Mouse (Mus musculus) heart, embryonic 14.5 days (tissue): ENCODE results near the gene Agap1. TPM values are rescaled to one million over a fixed set of nuclear protein-coding genes. Genes with fewer than 3 reads are reported as not detected.

Experiments used
- ATAC-seq: fragments of 200-750 bp; cut with Nextera tagmentation; 2 replicates; pipeline ENCODE4 v1.8.0; 2017; ENCODE audit warnings: low read depth, moderate TSS enrichment; ENCODE audit not compliant: insufficient number of reproducible peaks, insufficient read depth, low FRiP score
- H3K27ac ChIP-seq, 2 experiments: fragments of 200-500 bp in 1 of 2; fragments of 300-500 bp in 1 of 2; sonication (generic) in 1 of 2; replicated peaks in 1 of 2; 2 replicates each; pipeline ENCODE4 v1.5.1; 2012 to 2014; ENCODE audit warnings: low read depth in 2 of 2, low read length in 2 of 2, control low read depth in 1 of 2, mild to moderate bottlenecking in 1 of 2, mixed read lengths in 1 of 2; ENCODE audit not compliant: control insufficient read depth in 1 of 2, insufficient read depth in 1 of 2
- H3K27me3 ChIP-seq: fragments of 300-500 bp; sonication (generic); 2 replicates; pipeline ENCODE4 v1.6.1; 2014; ENCODE audit warnings: mild to moderate bottlenecking, low read length, control low read depth; ENCODE audit not compliant: control insufficient read depth, insufficient read depth
- H3K36me3 ChIP-seq: fragments of 300-500 bp; sonication (generic); 2 replicates; pipeline ENCODE4 v1.6.1; 2014; ENCODE audit warnings: mild to moderate bottlenecking, control low read depth, low read length, mixed read lengths; ENCODE audit not compliant: control insufficient read depth, insufficient read depth
- H3K4me1 ChIP-seq, 2 experiments: fragments of 200-500 bp in 1 of 2; fragments of 300-500 bp in 1 of 2; sonication (generic) in 1 of 2; 2 replicates each; pipeline ENCODE4 v1.6.1; 2012 to 2014; ENCODE audit warnings: low read length in 2 of 2, control low read depth in 1 of 2, mixed read lengths in 1 of 2; ENCODE audit not compliant: control insufficient read depth in 2 of 2, insufficient read depth in 2 of 2
- H3K4me2 ChIP-seq: fragments of 300-500 bp; sonication (generic); 2 replicates; pipeline ENCODE4 v1.6.1; 2014; ENCODE audit warnings: mild to moderate bottlenecking, low read length
- H3K4me3 ChIP-seq, 2 experiments: fragments of 200-500 bp in 1 of 2; fragments of 300-500 bp in 1 of 2; sonication (generic) in 1 of 2; 2 replicates each; pipeline ENCODE4 v1.5.1; 2012 to 2014; ENCODE audit warnings: low read length in 2 of 2, mild to moderate bottlenecking in 2 of 2, control low read depth in 1 of 2, low read depth in 1 of 2, moderate library complexity in 1 of 2; ENCODE audit not compliant: control insufficient read depth in 1 of 2, insufficient read depth in 1 of 2
- H3K9ac ChIP-seq: fragments of 300-500 bp; sonication (generic); 2 replicates; pipeline ENCODE4 v1.6.1; 2014; ENCODE audit warnings: mild to moderate bottlenecking, low read length
- H3K9me3 ChIP-seq: fragments of 300-500 bp; sonication (generic); 2 replicates; pipeline ENCODE4 v1.6.1; 2016; ENCODE audit warnings: low read length, control low read depth; ENCODE audit not compliant: control insufficient read depth
- WGBS: fragments of 180-500 bp; shearing (Covaris S2); extraction: QIAGEN DNeasy Blood & Tissue Kit; methylation state at CpG from one replicate; pipeline ENCODE4 v1.1.7; 2014; 5-methylcytosine and 5-hydroxymethylcytosine counted together
- polyA plus RNA-seq: library from polyadenylated mRNA; unstranded; fragments of >200 nt; fragmentation: Nextera tagmentation; extraction: Ambion mirVana; gene quantifications from 2 replicates; pipeline ENCODE4 v1.2.1, GENCODE M21; 2014

The Agap1 gene
- polyA plus RNA-seq, 1 experiment from 2014 or later = 17.0 TPM

DNA sequence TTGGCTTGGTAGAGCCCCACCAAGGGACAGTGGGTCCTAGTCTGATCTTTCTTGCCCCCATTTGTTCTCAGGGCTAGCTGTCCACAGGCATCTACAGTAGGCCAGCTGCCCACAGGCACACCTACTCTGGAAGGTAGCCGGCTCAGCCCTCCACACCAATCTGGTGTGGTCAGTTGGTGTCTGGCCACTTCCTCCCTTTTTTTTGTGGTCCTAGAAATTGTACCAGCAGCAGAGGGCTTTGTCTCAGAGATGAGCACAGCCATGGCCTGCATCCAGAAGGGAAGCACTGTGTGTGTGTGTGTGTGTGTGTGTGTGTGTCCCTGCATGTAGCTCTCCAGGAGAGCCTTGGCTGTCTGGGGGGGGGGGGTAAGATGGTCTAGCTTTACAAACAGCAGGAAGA lies 103.5 kb downstream of the Agap1 start:
- Histone ChIP-seq H3K9ac (no peak overlapping the region), H3K27ac (no peak overlapping the region), H3K27me3 (no peaks in the 10 kb centered on the region), H3K36me3 (no peaks in the 10 kb centered on the region), H3K9me3 (no peaks in the 10 kb centered on the region), H3K4me2 (no peak overlapping the region), H3K4me3 (no peak overlapping the region), H3K4me1 (peaks cover 15 to 24% of the 10 kb centered on the region in 2 experiments)
- ATAC-seq = no peak
- WGBS = 67% methylated on average over 1 of the region's 1 CpGs

DNA sequence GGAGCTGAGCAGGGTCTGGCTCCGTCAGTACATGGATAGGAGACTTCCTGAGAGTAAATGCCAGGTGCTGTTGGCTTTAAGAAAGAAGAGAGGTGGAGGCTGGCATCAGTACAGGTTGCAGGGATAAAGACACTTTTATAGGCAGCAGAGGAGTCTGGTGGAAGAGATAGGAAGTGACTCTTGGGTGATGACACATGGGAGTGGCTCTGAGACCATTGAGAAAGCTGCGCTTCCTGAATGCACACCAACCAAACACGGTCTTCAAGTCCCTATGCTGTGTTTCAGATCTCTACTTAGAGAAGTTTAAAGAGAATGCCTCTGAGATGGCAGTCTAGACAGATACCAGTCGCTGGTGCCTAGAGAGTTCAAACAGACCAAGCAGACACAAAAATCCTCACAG lies 108.8 kb downstream of the Agap1 start:
- ATAC-seq = no peak
- peaks cover 32 to 45% of the 10 kb centered on the region in 2 experiments for H3K4me1 ChIP-seq
- H3K4me2 ChIP-seq = no peak overlapping the region
- no peaks in the 10 kb centered on the region for H3K9me3 ChIP-seq
- no peak overlapping the region for H3K27ac ChIP-seq
- H3K36me3 ChIP-seq = no peaks in the 10 kb centered on the region
- H3K9ac ChIP-seq = no peak overlapping the region
- 46% methylated on average over 4 of the region's 4 CpGs for WGBS
- H3K27me3 ChIP-seq = no peaks in the 10 kb centered on the region
- no peak overlapping the region for H3K4me3 ChIP-seq

DNA sequence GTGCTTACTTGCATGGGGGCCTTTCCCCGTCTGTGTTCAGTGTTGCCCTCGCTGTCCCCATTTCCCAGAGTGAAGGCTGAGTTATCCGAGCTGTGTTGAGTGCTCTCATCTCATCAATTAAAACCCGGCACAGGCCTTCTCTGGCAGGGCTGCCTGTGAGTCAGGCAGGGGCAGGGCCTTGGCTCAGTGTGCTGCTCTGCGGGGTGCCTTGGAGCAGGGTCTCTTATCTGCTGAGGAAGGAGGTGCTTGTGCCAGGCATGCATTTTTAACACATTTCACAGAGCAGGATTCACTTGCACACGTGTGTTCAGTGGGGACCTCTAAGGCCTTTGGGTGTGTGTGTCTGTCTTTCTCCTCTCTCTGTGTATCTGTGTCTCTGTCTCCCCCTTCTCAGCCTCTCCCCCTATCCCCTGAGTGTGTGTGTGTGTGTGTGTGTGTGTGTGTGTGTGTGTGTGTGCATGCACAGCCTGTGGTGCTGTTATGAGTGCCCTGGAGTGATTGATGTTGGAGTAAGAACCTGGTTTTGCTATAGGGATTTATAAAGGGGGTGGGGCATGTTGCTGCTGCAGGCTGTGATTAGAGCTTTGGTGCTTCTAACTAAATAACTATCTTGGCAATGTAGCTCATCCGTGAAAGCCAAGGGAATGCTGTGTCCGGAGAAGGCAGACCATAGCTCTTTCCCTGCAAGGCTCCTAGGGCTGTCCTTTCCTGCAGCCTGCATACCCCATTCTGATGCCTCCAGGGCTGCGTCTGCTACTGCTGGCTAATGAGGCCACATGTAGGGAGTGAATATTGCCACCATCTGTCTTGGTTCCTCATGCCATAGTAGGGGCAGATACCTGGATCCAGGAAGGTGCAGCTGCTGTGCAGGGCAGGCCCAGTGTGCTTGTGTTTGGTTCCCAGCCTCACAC lies 112.2 kb downstream of the Agap1 start:
- Histone ChIP-seq H3K27ac (peak overlapping the region in 1 of 2 experiments; percentile 47; a peak in 1 of 4 replicates), H3K4me1 (peaks cover 48 to 61% of the 10 kb centered on the region in 2 experiments), H3K4me2 (no peak overlapping the region), H3K9ac (no peak overlapping the region; the same call in 1 of the 2 replicates), H3K36me3 (no peaks in the 10 kb centered on the region), H3K4me3 (no peak overlapping the region), H3K9me3 (no peaks in the 10 kb centered on the region), H3K27me3 (no peaks in the 10 kb centered on the region)
- no peak; the same call in 1 of the 2 replicates for ATAC-seq
- WGBS = 26% methylated on average over 9 of the region's 9 CpGs

DNA sequence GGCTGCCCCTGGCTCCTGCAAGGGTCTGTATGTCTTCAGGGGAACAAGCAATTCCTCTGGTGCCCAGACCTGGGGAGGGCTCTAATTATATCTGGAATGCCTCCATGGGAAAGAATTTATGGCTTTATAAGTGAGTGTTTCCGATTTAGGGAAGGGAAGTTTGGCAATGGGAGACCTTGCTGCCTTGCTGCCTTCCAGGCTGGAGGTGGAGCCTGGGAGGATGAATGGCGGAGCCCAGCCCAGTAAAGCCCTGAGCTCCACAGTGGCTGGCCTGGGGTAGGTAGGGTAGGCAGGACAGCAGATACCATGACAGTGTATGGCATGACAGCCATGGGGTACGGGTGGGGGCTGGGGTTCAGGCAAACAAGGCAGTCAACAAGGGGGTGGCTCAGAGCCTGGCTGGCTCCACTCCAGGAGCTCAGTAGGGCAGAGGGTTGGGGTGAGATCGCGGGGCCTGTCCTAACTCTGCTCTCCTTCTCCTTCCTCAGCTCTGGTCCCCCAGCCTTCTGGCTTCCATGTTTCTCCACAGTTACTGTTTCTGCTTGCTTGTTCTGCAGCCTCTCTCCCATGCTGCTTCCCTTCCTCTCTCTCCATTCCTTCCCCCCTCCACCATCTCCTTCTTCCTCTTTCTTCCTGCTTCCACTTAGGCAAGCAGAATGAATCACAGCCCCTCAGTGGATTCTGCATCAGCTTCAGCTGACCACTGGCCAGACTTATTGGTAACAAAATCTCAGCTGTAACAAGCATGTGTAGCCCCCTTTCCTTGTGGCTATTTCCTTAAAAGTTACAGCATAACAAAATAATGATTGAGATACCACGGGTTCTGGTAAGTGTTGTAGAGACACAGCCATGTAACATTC lies 114.2 kb downstream of the Agap1 start:
- Histone ChIP-seq H3K27ac (no peak overlapping the region), H3K9me3 (no peaks in the 10 kb centered on the region), H3K27me3 (no peaks in the 10 kb centered on the region), H3K4me3 (no peak overlapping the region), H3K4me1 (peaks cover 44 to 50% of the 10 kb centered on the region in 2 experiments), H3K36me3 (no peaks in the 10 kb centered on the region), H3K4me2 (no peak overlapping the region), H3K9ac (no peak overlapping the region)
- no peak for ATAC-seq
- WGBS = 49% methylated on average over 6 of the region's 6 CpGs

DNA sequence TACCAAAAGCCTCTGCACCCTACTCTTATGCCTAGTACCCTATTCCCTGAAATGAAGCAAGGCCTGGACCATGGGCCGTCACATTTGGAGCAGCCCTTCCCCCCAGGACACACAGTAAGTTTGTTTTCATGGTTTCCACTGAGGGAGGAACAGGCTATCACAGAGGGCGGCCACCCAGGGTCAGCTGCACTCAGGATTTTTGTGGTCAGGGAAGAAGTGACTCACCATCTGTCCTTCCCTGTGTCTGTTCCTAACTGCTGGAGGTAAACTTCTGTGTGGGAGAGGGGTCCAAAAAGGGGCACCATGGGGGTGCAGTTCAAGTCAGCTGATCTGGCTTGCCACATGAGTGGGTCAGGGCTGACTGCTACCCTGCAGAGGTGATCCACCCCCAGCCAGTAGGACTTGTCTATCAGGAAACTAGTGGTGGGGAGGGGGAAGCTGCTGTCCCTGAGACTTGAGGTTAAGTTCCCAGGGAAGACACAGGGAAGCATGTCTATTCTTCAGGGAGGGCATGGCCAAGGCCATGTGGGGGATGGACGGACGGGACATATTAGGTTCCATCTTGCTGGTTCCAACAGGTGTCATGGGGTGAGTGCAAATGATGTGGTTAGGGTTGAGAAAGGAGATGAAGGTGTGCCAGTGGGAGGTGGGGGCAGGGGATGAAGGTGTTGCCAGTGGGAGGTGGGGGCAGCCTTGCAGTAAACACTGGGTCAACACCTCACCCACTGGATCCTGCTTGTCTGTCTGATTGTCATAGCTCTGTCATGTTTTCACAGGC lies 116.1 kb downstream of the Agap1 start:
- no peak overlapping the region for H3K9ac ChIP-seq
- no peaks in the 10 kb centered on the region for H3K27me3 ChIP-seq
- peaks cover 46 to 51% of the 10 kb centered on the region in 2 experiments for H3K4me1 ChIP-seq
- H3K9me3 ChIP-seq = no peaks in the 10 kb centered on the region
- 62% methylated on average over 4 of the region's 4 CpGs for WGBS
- ATAC-seq = no peak
- no peak overlapping the region for H3K4me2 ChIP-seq
- no peaks in the 10 kb centered on the region for H3K36me3 ChIP-seq
- H3K4me3 ChIP-seq = no peak overlapping the region
- no peak overlapping the region for H3K27ac ChIP-seq

DNA sequence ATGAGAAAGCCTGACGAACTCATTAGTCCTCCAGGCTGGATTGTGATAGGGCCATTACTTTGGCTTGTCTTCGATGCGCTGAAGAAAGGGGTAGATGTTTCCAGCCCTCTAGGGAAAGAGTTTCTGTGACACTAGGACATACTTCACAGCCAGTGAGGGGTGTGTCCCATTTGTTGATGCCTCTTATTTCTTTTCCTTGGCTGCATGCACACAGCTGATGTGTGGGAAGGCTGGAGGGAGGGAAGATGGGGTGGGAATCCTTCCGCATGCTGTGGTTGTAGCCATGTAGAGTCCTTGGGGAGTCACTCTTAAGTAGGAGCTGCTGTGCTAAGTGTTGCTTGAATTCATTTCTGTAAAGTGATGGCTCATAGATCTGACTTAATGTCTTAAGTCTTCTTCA lies 118.9 kb downstream of the Agap1 start:
- no peaks in the 10 kb centered on the region for H3K27me3 ChIP-seq
- H3K4me3 ChIP-seq = no peak overlapping the region
- H3K36me3 ChIP-seq = no peaks in the 10 kb centered on the region
- peaks cover 43 to 50% of the 10 kb centered on the region in 2 experiments for H3K4me1 ChIP-seq
- no peak overlapping the region for H3K9ac ChIP-seq
- H3K4me2 ChIP-seq = no peak overlapping the region
- ATAC-seq = no peak
- no peaks in the 10 kb centered on the region for H3K9me3 ChIP-seq
- 86% methylated on average over 4 of the region's 4 CpGs for WGBS
- no peak overlapping the region for H3K27ac ChIP-seq
